Mouse (Mus musculus) 3134 (cell line): ENCODE measurements around the gene Rgs9bp.
"Not testable (repeated sequence)": the region's sequence is repeated elsewhere in the genome, so short reads cannot be mapped to it uniquely, and the experiment has no call there.

ENCODE experiments used
- DNase-seq: peaks from one replicate; pipeline ENCODE4 v3.0.0-alpha.2; 2011; ENCODE audit warnings: low spot score; ENCODE audit not compliant: insufficient read length; ENCODE audit errors: extremely low read depth

The Rgs9bp gene

DNA sequence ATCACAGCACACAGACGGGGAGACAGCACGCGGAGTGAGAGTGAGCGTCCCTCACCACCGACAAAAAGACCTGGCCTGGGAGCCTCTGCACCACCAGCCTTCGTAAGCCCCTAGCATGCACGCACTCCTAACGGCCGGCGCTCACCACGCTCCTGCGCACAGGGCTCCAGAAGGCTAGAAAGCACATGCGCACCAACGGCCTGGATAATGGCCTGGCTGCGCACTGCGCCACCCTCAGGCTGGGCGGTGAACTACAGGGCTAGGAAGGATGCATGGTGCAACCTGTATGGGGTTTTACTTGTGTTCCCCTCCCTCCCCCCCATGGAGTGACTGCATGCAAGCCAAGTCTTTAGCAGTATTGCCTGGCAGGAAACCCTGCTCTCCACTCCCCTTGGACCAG lies 47.8 kb downstream of the Rgs9bp start, which contains the start of gene Tdrd12:
TSS of gene Tdrd12 (minus strand) at position 184 of the 400 bp plus-strand sequence.
- DNase-seq = peak; percentile 9

DNA sequence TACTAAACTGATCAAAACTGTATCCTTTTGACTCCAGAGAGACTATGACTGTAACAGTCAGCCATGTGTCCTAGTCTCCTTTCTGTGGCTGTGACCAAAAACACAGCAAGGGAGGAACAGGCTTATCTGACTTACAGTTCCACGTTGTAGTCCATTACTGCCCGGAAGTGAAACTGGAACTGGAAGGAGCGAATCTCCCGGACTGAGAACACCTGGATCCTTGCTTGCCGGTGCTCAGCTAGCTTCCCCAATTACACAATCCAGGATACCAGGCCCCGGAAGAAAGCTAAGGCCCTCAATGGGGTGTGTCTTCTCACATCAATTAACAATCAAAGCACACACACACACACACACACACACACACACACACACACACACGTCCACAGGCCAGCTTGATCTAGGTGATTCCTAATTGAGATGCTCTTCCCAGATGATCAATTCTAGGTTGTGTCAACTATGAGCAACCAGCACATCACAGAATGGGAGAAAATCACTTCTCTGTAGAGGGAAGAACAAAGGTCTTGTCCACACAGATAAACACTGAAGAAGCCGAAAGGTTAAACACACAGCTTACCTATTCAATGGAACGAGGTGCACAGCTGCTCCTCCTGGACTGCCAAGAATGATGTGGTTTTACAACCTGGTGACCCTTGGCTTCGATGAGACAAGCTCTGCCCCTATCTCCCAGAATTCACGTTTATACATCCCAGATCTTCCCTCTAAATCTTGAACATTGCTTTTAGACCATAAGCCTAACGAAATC lies 49.5 kb downstream of the Rgs9bp start:
- no peak for DNase-seq

DNA sequence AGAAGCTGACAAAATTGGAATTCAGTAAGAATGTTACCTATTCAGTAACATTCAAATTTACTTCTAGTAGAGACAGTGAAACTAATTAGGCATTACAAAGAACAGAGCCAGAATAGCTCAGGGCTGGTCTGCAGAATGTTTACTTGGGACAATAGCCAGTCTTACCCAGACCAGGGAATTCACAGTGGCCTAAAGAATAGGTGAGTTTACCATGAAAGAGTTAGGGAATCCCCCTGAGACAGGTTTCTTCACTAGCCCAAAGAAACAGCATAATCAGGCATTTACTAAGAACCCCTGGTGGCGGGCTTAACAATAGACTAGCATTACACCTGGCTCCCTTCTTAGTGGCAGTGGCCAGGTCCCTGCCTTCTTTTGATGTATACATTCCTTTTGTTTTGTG lies 54.8 kb downstream of the Rgs9bp start:
- DNase-seq = not testable (repeated sequence)

DNA sequence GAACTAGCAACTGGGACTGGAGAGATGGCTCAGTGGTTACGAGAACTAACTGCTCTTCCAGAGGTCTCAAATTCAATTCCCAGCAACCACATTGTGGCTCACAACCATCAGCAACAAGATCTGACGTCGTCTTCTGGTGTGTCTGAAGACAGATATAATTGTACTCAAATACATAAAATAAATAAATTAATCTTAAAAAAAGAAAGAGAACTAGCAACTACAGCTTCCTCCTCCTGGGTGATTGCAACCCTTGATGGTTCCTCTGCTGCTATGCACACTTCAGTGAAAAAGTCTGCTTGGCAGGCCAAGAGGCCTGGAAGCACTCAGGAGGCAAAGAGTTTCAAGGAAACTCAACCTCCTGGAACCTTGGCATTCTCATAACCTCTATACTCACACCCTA lies 55.4 kb downstream of the Rgs9bp start:
- no peak for DNase-seq
